Mouse (Mus musculus): ENCODE data around the gene Gcc2. TPM values are rescaled to one million over a fixed set of nuclear protein-coding genes. Genes with fewer than 3 reads are reported as not detected.

Gcc2 gene
- 59.9 and 63.8 TPM in 2 replicates for polyA plus RNA-seq (2012; rRNA removed)

GRCm38 (mm10) chr10:58255213-58255892 lies at the start of gene Gcc2:
Gcc2 (plus strand) TSS chr10:58255497.
- TF ChIP-seq POLR2A (IDR thresholded peaks at IDR 0.05; ENCODE audit: borderline replicate concordance, insufficient read depth, low read length) (peak; percentile 96), CTCF (IDR thresholded peaks at IDR 0.05; ENCODE audit: borderline replicate concordance, insufficient read depth, low read depth, low read length) (no peak)
- WGBS = 1% methylated on average over 56 of the region's 58 CpGs
- peak within 1 kb of the TSS; percentile 50 for H3K4me3 ChIP-seq (replicated peaks; ENCODE audit: insufficient read depth, low read depth, low read length)
- peak; percentile 91 to 93 for DNase-seq
- peak within 1 kb of the TSS; percentile 54 for H3K27ac ChIP-seq (ENCODE audit: insufficient read depth, low read length)
- no peaks in the 10 kb centered on the region for H3K27me3 ChIP-seq (ENCODE audit: control insufficient read depth, insufficient read depth, low read length)
- H3K4me1 ChIP-seq (ENCODE audit: control insufficient read depth, insufficient read depth, low read length) = no peaks in the 10 kb centered on the region

- no peak overlapping the region for H3K4me3 ChIP-seq (replicated peaks; ENCODE audit: insufficient read depth, low read depth, low read length)
These were observed 49.3 kb upstream of the Gcc2 start for GRCm38 (mm10) chr10:58205986-58206385.

GRCm38 (mm10) chr10:58206639-58207404 lies 48.5 kb upstream of the Gcc2 start:
- Histone ChIP-seq H3K27me3 (ENCODE audit: control insufficient read depth, insufficient read depth, low read length) (no peaks in the 10 kb centered on the region), H3K4me3 (replicated peaks; ENCODE audit: insufficient read depth, low read depth, low read length) (no peak overlapping the region), H3K27ac (ENCODE audit: insufficient read depth, low read length) (no peak overlapping the region), H3K4me1 (ENCODE audit: control insufficient read depth, insufficient read depth, low read length) (no peaks in the 10 kb centered on the region)
- TF ChIP-seq POLR2A (IDR thresholded peaks at IDR 0.05; ENCODE audit: borderline replicate concordance, insufficient read depth, low read length) = no peak
- 89% methylated on average over 4 of the region's 4 CpGs for WGBS
- no peak for DNase-seq

More at GRCm38 (mm10) chr10:58205986-58206385, 49.3 kb upstream of the Gcc2 start:
- H3K27me3 ChIP-seq (ENCODE audit: control insufficient read depth, insufficient read depth, low read length) = no peaks in the 10 kb centered on the region
- DNase-seq = no peak
- 54% methylated on average over 1 of the region's 1 CpGs for WGBS
- TF ChIP-seq CTCF (IDR thresholded peaks at IDR 0.05; ENCODE audit: borderline replicate concordance, insufficient read depth, low read depth, low read length) (no peak), POLR2A (IDR thresholded peaks at IDR 0.05; ENCODE audit: borderline replicate concordance, insufficient read depth, low read length) (no peak)
- H3K27ac ChIP-seq (ENCODE audit: insufficient read depth, low read length) = no peak overlapping the region
- no peaks in the 10 kb centered on the region for H3K4me1 ChIP-seq (ENCODE audit: control insufficient read depth, insufficient read depth, low read length)

DNA sequence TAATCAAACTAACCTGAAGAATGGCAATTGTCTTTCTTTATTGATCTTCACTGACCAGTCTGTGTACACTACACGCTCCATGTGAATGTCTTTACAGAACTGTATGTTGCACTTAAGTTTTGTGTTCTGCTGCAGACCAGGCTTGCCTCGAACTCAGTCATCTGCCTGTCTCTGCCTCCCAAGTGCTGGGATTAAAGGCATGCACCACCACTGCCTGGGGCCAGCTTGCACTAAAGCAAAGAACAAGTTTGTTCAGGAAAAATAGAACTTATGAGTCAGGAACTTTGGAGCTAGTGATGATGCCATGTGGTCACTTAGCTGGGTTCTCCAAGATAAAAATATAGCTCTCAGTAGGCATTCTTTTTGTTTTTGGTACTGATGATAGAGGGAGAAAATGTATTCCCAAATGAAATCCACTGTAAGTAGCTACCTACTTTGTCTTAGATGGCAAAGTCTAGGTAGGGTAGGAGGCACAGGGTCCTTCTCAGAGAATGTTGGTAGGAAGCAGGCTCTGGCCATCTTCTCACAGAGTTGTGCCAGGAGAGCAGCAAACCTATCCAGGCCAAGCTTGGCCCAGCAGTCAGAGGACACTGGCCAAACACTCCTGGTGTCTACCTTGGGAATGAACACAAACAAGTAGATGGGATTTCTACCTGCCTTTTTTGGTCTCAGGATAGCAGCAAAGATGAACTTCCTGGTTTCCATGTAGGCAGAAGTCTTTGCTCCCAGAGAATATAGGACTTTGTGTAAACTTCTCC lies 45.4 kb upstream of the Gcc2 start:
- H3K4me1 ChIP-seq (ENCODE audit: control insufficient read depth, insufficient read depth, low read length) = no peaks in the 10 kb centered on the region
- no peak for DNase-seq
- no peak overlapping the region for H3K27ac ChIP-seq (ENCODE audit: insufficient read depth, low read length)
- H3K27me3 ChIP-seq (ENCODE audit: control insufficient read depth, insufficient read depth, low read length) = no peaks in the 10 kb centered on the region
- TF ChIP-seq CTCF (IDR thresholded peaks at IDR 0.05; ENCODE audit: borderline replicate concordance, insufficient read depth, low read depth, low read length) (no peak), POLR2A (IDR thresholded peaks at IDR 0.05; ENCODE audit: borderline replicate concordance, insufficient read depth, low read length) (no peak)
- no peak overlapping the region for H3K4me3 ChIP-seq (replicated peaks; ENCODE audit: insufficient read depth, low read depth, low read length)
- WGBS = 71% methylated on average over 2 of the region's 2 CpGs

GRCm38 (mm10) chr10:58210514-58210913 lies 44.8 kb upstream of the Gcc2 start:
- Histone ChIP-seq H3K4me3 (replicated peaks; ENCODE audit: insufficient read depth, low read depth, low read length) (no peak overlapping the region), H3K4me1 (ENCODE audit: control insufficient read depth, insufficient read depth, low read length) (no peaks in the 10 kb centered on the region), H3K27ac (ENCODE audit: insufficient read depth, low read length) (no peak overlapping the region), H3K27me3 (ENCODE audit: control insufficient read depth, insufficient read depth, low read length) (no peaks in the 10 kb centered on the region)
- TF ChIP-seq CTCF (IDR thresholded peaks at IDR 0.05; ENCODE audit: borderline replicate concordance, insufficient read depth, low read depth, low read length) (no peak), POLR2A (IDR thresholded peaks at IDR 0.05; ENCODE audit: borderline replicate concordance, insufficient read depth, low read length) (no peak)
- WGBS = 52% methylated on average over 1 of the region's 1 CpGs
- DNase-seq = no peak

DNA sequence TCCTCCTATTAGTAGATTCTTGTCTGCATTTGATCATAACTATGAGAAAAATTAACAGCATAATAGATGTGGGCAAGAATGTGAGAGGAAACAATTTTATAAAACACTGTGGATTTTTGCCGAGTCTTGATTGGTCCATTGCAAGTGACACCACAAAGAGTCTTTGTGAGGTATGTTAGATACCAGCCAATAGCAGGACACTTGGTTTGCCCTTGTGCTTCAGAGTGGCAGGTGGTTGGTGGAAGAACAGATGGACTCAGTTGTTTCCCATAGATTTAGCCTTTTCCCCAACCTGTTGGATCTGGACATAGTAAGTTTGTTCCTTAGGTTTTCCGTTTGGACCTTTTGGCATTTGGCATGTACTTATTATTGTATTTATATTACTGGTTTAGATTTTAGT lies 44.1 kb upstream of the Gcc2 start:
- H3K4me1 ChIP-seq (ENCODE audit: control insufficient read depth, insufficient read depth, low read length) = no peaks in the 10 kb centered on the region
- DNase-seq = no peak
- H3K27me3 ChIP-seq (ENCODE audit: control insufficient read depth, insufficient read depth, low read length) = no peaks in the 10 kb centered on the region
- H3K27ac ChIP-seq (ENCODE audit: insufficient read depth, low read length) = no peak overlapping the region
- TF ChIP-seq CTCF (IDR thresholded peaks at IDR 0.05; ENCODE audit: borderline replicate concordance, insufficient read depth, low read depth, low read length) = no peak
- TF ChIP-seq POLR2A (IDR thresholded peaks at IDR 0.05; ENCODE audit: borderline replicate concordance, insufficient read depth, low read length) = no peak
- H3K4me3 ChIP-seq (replicated peaks; ENCODE audit: insufficient read depth, low read depth, low read length) = no peak overlapping the region
- WGBS = 89% methylated on average over 2 of the region's 2 CpGs

DNA sequence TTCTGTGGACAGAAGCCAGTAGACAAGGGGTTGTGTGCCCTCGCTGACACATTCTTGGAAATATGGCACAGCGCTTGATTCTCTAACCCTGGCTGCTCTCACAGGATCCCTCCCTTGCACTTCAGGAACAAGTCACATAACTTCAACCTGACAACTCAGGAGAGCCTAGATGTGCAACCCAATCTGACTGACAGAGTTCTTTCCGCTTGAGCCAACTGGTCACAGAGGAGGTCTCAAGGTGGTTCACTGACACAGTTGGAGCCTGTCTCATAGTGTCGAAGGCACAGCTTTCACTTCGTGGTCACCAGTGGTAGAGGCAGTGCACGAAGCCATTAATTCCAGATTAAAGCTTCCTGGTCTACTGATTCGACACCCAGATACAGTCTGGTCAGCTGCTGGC lies 43.1 kb upstream of the Gcc2 start:
- Histone ChIP-seq H3K4me1 (ENCODE audit: control insufficient read depth, insufficient read depth, low read length) (no peaks in the 10 kb centered on the region), H3K4me3 (replicated peaks; ENCODE audit: insufficient read depth, low read depth, low read length) (no peak overlapping the region), H3K27me3 (ENCODE audit: control insufficient read depth, insufficient read depth, low read length) (no peaks in the 10 kb centered on the region), H3K27ac (ENCODE audit: insufficient read depth, low read length) (no peak overlapping the region)
- DNase-seq = no peak
- 76% methylated on average over 7 of the region's 7 CpGs for WGBS
- TF ChIP-seq CTCF (IDR thresholded peaks at IDR 0.05; ENCODE audit: borderline replicate concordance, insufficient read depth, low read depth, low read length) (no peak), POLR2A (IDR thresholded peaks at IDR 0.05; ENCODE audit: borderline replicate concordance, insufficient read depth, low read length) (no peak)

Data from cerebellum, adult 2 months (tissue).